Mouse (Mus musculus): Measurements from ENCODE around the gene Gm17359.

- TF ChIP-seq CTCF (IDR thresholded peaks at IDR 0.05; ENCODE audit: low read depth, low read length) (no peak), POLR2AphosphoS5 (IDR thresholded peaks at IDR 0.05; ENCODE audit: insufficient replicate concordance, low read depth, low read length) (no peak), TAL1 (conservative IDR thresholded peaks at IDR 0.05; ENCODE audit: low read depth, low read length) (no peak), GATA1 (IDR thresholded peaks at IDR 0.05; ENCODE audit: borderline replicate concordance, low read length) (no peak)
These were observed 98.5 kb downstream of the Gm17359 start for GRCm38 (mm10) chr3:79434985-79435384.
